Mouse (Mus musculus) forebrain, embryonic 13.5 days (tissue): ENCODE measurements at regions not wholly inside any gene's neighbourhood (a gene's known extent, or its start where the extent isn't known, plus 50 kb on each side); places are given as distances from the start of the nearest gene placed in this dataset.
"Not testable (repeated sequence)": the region's sequence is repeated elsewhere in the genome, so short reads cannot be mapped to it uniquely, and the experiment has no call there.

Source experiments
- ATAC-seq: fragments of 200-750 bp; cut with Nextera tagmentation; 2 replicates; pipeline ENCODE4 v1.8.0; 2017
- H3K27ac ChIP-seq: fragments of 300-500 bp; sonication (generic); 2 replicates; pipeline ENCODE4 v1.5.1; 2015; ENCODE audit warnings: inconsistent platforms, mild to moderate bottlenecking, moderate library complexity
- H3K27me3 ChIP-seq: fragments of 300-500 bp; sonication (generic); 2 replicates; pipeline ENCODE4 v1.6.1; 2015; ENCODE audit warnings: mild to moderate bottlenecking, inconsistent platforms
- H3K36me3 ChIP-seq: fragments of 300-500 bp; sonication (generic); 2 replicates; pipeline ENCODE4 v1.6.1; 2015; ENCODE audit warnings: mild to moderate bottlenecking, inconsistent platforms; ENCODE audit not compliant: poor library complexity, severe bottlenecking
- H3K4me1 ChIP-seq: fragments of 300-500 bp; sonication (generic); 2 replicates; pipeline ENCODE4 v1.6.1; 2015; ENCODE audit warnings: inconsistent platforms
- H3K4me2 ChIP-seq: fragments of 300-500 bp; sonication (generic); 2 replicates; pipeline ENCODE4 v1.6.1; 2015; ENCODE audit warnings: inconsistent platforms, mild to moderate bottlenecking, moderate library complexity
- H3K4me3 ChIP-seq: fragments of 300-500 bp; sonication (generic); 2 replicates; pipeline ENCODE4 v1.5.1; 2015; ENCODE audit warnings: mild to moderate bottlenecking, inconsistent platforms
- H3K9ac ChIP-seq: fragments of 300-500 bp; sonication (generic); 2 replicates; pipeline ENCODE4 v1.6.1; 2015; ENCODE audit warnings: mild to moderate bottlenecking, inconsistent platforms
- H3K9me3 ChIP-seq: fragments of 300-500 bp; sonication (generic); replicated peaks from 2 replicates; pipeline ENCODE4 v1.6.1; 2016; ENCODE audit warnings: inconsistent platforms
- WGBS: fragments of 180-500 bp; shearing (Covaris S2); methylation state at CpG from one replicate; pipeline ENCODE4 v1.1.7; 2015; 5-methylcytosine and 5-hydroxymethylcytosine counted together

- H3K4me3 ChIP-seq = peak overlapping the region; percentile 44
- H3K9me3 ChIP-seq, H3K27ac ChIP-seq, ATAC-seq, H3K36me3 ChIP-seq, H3K27me3 ChIP-seq, H3K4me1 ChIP-seq, H3K9ac ChIP-seq: not testable (repeated sequence)
- 41% methylated on average over 2 of the region's 2 CpGs for WGBS
- H3K4me2 ChIP-seq = peak overlapping the region; percentile 50
Observed at GRCm38 (mm10) chr17:16952146-16952545, 111.8 kb upstream of the Zfp960 start.

- not testable (repeated sequence) for H3K27me3 ChIP-seq, H3K4me3 ChIP-seq, ATAC-seq, H3K9ac ChIP-seq, H3K4me1 ChIP-seq, H3K27ac ChIP-seq, H3K4me2 ChIP-seq, H3K36me3 ChIP-seq
- 88% methylated on average over 21 of the region's 21 CpGs for WGBS
- H3K9me3 ChIP-seq = peaks cover 12% of the 10 kb centered on the region
Observed at GRCm38 (mm10) chr17:16997241-16997640, 66.7 kb upstream of the Zfp960 start.

DNA sequence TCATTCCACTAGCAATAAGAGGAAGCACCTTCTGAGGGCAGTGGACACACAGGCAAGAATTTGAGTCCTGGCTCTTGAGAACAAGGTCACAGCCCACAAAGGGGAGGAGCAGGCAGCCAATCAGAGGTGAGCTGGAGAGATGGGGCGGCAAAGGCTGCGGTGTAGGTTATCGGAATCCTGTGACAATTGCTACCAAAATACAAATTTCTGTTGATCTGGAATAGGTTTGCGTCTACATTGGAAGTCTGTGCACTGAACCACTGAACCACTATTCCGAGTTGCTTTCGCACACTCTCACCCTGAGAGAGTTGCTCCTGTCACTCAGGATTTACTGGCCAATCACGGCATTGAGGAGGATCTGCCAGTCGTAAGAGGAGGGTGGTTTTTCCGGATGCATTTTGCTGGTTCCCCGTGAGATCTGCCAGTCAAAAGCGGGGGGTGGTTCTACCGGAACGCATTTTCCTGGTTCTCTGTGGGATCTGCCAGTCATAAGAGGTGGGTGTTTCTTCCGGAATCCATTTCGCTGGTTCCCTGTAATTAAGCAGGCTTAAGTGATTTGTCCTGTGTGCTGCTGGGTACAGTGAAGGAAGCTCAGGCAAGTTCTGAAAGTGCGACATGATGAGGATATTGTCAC is 59.2 kb upstream of the Zfp960 start:
- Histone ChIP-seq H3K4me2 (peak overlapping the region; percentile 55), H3K4me3 (peak overlapping the region; percentile 42), H3K9ac (peak overlapping the region; percentile 35)
- not testable (repeated sequence) for H3K9me3 ChIP-seq, H3K36me3 ChIP-seq, H3K4me1 ChIP-seq, H3K27me3 ChIP-seq, H3K27ac ChIP-seq
- peak; percentile 100 for ATAC-seq
- WGBS = 1% methylated on average over 16 of the region's 16 CpGs

DNA sequence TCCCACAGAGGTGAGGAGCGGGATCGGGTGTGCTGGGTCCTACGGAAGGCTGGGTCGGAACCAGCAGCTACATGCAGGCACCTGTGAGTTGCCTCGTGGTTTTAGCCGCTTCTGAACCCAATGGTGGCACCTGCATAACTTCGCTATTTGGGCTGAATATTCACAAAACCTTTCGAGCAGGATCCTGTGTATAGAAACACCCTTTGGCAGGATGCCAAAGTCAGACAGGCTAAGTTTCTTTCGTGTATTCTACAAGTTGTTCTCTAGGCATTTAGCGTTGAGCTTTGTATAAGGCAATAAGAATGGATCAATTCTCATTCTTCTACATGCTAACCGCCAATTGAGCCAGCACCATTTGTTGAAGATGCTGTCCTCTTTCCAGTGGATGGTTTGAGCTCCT is 58.6 kb upstream of the Zfp960 start:
- H3K4me2 ChIP-seq = peak overlapping the region; percentile 55
- not testable (repeated sequence) for ATAC-seq, H3K27me3 ChIP-seq, H3K27ac ChIP-seq, H3K36me3 ChIP-seq, H3K4me1 ChIP-seq
- H3K9ac ChIP-seq = peak overlapping the region; percentile 35
- 7% methylated on average over 11 of the region's 11 CpGs for WGBS
- H3K4me3 ChIP-seq = peak overlapping the region; percentile 42
- peaks cover 11% of the 10 kb centered on the region; the same call in 1 of the 2 replicates for H3K9me3 ChIP-seq
